Mouse (Mus musculus) kidney, adult 10 weeks (tissue): ENCODE data around the gene Apof. TPM values are rescaled to one million over a fixed set of nuclear protein-coding genes. Genes with fewer than 3 reads are reported as not detected.

Experiments
- polyA plus RNA-seq: library from polyadenylated mRNA; stranded (reverse); fragments of 350-450 nt; fragmentation: Illumina TruSeq; extraction: RNeasy Lipid Tissue Mini Kit (QIAGEN cat#74804); gene quantifications from one replicate; pipeline ENCODE4 v1.2.3, GENCODE M21; 2014; ENCODE audit warnings: low read depth, low replicate concordance

The Apof gene
- not detected for polyA plus RNA-seq

GRCm38 (mm10) chr10:128268371-128268770 is at the start of gene Apof:
TSS of gene Apof (plus strand) at chr10:128268671.

GRCm38 (mm10) chr10:128225538-128225937 is 42.9 kb upstream of the Apof start, which contains the start of gene Mip:
TSS of gene Mip (plus strand) at chr10:128225838.

DNA sequence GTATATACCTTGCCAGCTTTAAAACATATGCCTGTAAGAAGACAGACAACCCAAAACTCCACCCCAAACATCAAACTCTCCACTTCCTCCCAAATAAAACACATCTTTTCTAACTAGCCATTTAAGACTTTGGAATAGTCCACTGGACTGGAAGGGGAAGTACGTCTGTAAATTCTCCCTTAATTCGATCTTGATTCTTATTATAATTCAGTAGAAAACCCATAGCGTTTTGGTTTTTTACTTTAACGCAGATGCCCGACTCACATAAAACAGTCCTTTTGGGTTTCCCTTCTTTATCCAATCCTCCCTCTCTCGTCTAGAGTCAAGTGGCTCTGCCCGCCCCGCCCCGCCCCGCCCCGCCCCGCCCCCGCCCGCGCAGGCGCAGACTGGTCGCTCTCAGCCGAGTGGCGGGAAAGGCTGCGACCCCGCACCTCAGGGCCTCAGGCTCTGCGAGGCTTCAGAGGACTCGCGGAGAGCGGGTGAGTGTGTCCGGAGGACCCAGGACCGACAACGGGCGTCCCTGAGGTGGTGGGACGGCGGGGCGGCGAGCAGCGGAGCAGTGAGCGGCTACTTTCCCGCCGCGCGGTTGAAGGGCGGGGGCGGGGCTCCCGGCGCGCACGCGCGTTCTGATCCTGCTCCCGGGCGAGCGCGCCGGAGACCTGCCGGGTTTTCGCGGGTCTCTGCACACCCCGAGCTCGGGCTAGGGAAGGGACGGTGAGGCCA is 36.6 kb upstream of the Apof start, which contains the start of gene Timeless:
TSS of gene Timeless (plus strand) at position 369 of the 723 bp plus-strand sequence.

GRCm38 (mm10) chr10:128253677-128254255 is 14.7 kb upstream of the Apof start, which contains the start of gene Apon:
TSS of gene Apon (plus strand) at chr10:128254096.

GRCm38 (mm10) chr10:128270287-128270841 is 1.9 kb downstream of the Apof start, which contains the start of gene Stat2:
TSS of gene Stat2 (plus strand) at chr10:128270559.

DNA sequence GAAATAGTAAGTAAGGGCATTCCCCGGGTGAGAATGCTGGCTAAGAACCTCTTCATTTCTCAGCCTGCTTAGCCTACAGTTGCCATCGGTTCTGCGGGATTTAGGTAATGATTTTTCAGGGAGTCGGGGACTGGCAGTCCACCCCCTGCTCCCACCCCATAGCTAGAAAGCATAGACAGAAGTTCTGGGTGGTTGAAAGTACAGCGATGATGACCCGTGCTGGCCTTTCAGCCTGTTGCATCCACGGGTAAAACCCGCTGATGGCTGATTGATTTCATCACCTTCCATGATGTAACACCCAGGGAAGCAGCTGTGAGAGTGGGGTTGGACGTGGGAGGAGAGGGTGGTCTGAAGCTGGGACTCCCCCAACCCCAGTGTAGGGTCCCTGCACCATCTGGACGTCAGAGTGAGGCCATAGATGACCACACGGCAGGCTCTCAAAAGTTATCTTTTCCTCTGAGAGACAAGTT is 30.3 kb downstream of the Apof start, which contains the start of gene Il23a:
TSS of gene Il23a (minus strand) at position 51 of the 470 bp plus-strand sequence.

GRCm38 (mm10) chr10:128303126-128304021 is 34.9 kb downstream of the Apof start, which contains the start of gene Pan2:
TSS of gene Pan2 (plus strand) at chr10:128303335.

Other genes starting within 250 kb of the Apof start
- gene Naca, start 233.1 kb upstream of the Apof start, polyA plus RNA-seq: 1,133 TPM
- gene Ptges3, start 209.7 kb upstream of the Apof start, polyA plus RNA-seq: 395 TPM
- 1,708 TPM for gene Atp5b, start 185.4 kb upstream of the Apof start, polyA plus RNA-seq
- 9.3 TPM for gene Baz2a, start 177.1 kb upstream of the Apof start, polyA plus RNA-seq
- gene Rbms2, start 88.4 kb upstream of the Apof start, polyA plus RNA-seq: 12.4 TPM
- gene Gls2, start 74.2 kb upstream of the Apof start, polyA plus RNA-seq: not detected
- 16.3 TPM for gene Spryd4, start 56.9 kb upstream of the Apof start, polyA plus RNA-seq
- gene Mip, start 42.8 kb upstream of the Apof start, polyA plus RNA-seq: not detected
- gene Timeless, start 36.6 kb upstream of the Apof start, polyA plus RNA-seq: 2.3 TPM
- gene Apon, start 14.6 kb upstream of the Apof start, polyA plus RNA-seq: not detected
- gene Stat2, start 1.9 kb downstream of the Apof start, polyA plus RNA-seq: 3.6 TPM
- gene Il23a, start 30.1 kb downstream of the Apof start, polyA plus RNA-seq: not detected
- 4.8 TPM for gene Pan2, start 34.7 kb downstream of the Apof start, polyA plus RNA-seq
- gene Cnpy2, start 53.8 kb downstream of the Apof start, polyA plus RNA-seq: 69.0 TPM
- 106 TPM for gene Cs, start 69.1 kb downstream of the Apof start, polyA plus RNA-seq
- gene Coq10a, start 100.3 kb downstream of the Apof start, polyA plus RNA-seq: 8.7 TPM
- gene Ankrd52, start 108.4 kb downstream of the Apof start, polyA plus RNA-seq: 4.6 TPM
- 0.53 TPM for gene Slc39a5, start 132.6 kb downstream of the Apof start, polyA plus RNA-seq
- gene Nabp2, start 142.8 kb downstream of the Apof start, polyA plus RNA-seq: 18.4 TPM
- 4.9 TPM for gene Rnf41, start 143.0 kb downstream of the Apof start, polyA plus RNA-seq
- gene Smarcc2, start 190.6 kb downstream of the Apof start, polyA plus RNA-seq: 47.7 TPM
- 99.8 TPM for gene Myl6, start 225.5 kb downstream of the Apof start, polyA plus RNA-seq
- gene Myl6b, start 230.0 kb downstream of the Apof start, polyA plus RNA-seq: 0.40 TPM